Mouse (Mus musculus) erythroblast, embryonic 14.5 days (primary cell): ENCODE data around the gene Epb41. TPM values are rescaled to one million over a fixed set of nuclear protein-coding genes. Genes with fewer than 3 reads are reported as not detected.

Experiments
- H3K27me3 ChIP-seq: 2 replicates; pipeline ENCODE4 v1.6.1; 2012; ENCODE audit warnings: inconsistent platforms; ENCODE audit not compliant: control insufficient read depth
- H3K36me3 ChIP-seq: 2 replicates; pipeline ENCODE4 v1.6.1; 2012; ENCODE audit warnings: mild to moderate bottlenecking, inconsistent platforms; ENCODE audit not compliant: control insufficient read depth
- H3K4me1 ChIP-seq: 2 replicates; pipeline ENCODE4 v1.6.1; 2012; ENCODE audit warnings: inconsistent platforms; ENCODE audit not compliant: control insufficient read depth
- H3K4me3 ChIP-seq: replicated peaks from 2 replicates; pipeline ENCODE3; 2012; ENCODE audit warnings: moderate library complexity, mild to moderate bottlenecking, inconsistent platforms
- H3K9me3 ChIP-seq: 2 replicates; pipeline ENCODE4 v1.6.1; 2012; ENCODE audit warnings: low read length, inconsistent platforms, mixed read lengths; ENCODE audit not compliant: control insufficient read depth
- GATA1 ChIP-seq: IDR thresholded peaks from 2 replicates; pipeline ENCODE4 v1.6.1; 2012; ENCODE audit warnings: low read length, inconsistent platforms, mixed read lengths
- TAL1 ChIP-seq: IDR thresholded peaks from 3 replicates; pipeline ENCODE4 v1.6.1; 2012; ENCODE audit warnings: low read length, inconsistent platforms, mixed read lengths
- polyA plus RNA-seq: library from polyadenylated mRNA; stranded (reverse); fragments of >175 nt; gene quantifications from 2 replicates; pipeline ENCODE4 v1.2.3, GENCODE M21; 2012

Epb41 gene
- polyA plus RNA-seq, 1 experiment, result 120 TPM

DNA sequence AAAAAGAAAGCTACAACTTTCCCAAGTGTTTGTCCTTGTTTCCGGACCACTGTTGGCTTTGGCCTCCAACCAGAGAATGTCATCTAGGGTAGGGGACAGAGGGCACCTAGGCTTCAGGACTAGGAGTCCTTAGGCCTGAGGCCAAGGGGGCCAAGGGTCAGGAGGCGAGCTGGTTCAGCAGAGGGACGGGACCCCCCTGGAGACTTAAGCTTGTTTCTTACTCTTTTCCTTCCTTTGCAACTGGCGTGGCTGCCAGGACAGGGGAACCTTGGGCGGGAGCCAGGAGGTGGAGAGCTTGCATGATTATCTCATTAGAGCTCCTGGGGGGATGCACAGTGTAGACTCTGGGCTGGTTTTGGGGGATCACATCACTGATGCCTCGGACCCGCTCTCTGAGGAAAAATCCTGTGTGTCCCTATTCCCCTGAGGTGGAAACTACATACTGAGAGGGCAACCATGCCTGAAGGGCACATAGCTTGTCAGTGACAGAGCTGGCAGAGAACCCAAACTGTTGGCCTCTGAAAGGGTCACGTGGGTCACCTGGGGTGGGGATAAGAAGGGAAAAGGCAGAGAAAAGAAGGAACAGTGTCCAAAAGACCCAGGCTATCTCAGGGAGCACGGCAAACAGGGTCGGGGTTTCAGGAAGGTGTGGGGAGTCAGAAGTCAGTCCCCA is 8.9 kb downstream of the Epb41 start:
- Histone ChIP-seq H3K4me1 (peaks cover 97% of the 10 kb centered on the region), H3K4me3 (peak overlapping the region; percentile 82), H3K9me3 (no peaks in the 10 kb centered on the region), H3K27me3 (no peaks in the 10 kb centered on the region), H3K36me3 (peaks cover 99% of the 10 kb centered on the region)
- TF ChIP-seq TAL1 (no peak), GATA1 (no peak)

GRCm38 (mm10) chr4:132065578-132065977 is 9.5 kb downstream of the Epb41 start:
- Histone ChIP-seq H3K4me3 (peak overlapping the region; percentile 82), H3K4me1 (peaks cover 97% of the 10 kb centered on the region), H3K27me3 (no peaks in the 10 kb centered on the region), H3K9me3 (no peaks in the 10 kb centered on the region), H3K36me3 (peaks cover 98% of the 10 kb centered on the region)
- TF ChIP-seq GATA1 (no peak), TAL1 (no peak)

- Histone ChIP-seq H3K9me3 (no peaks in the 10 kb centered on the region), H3K27me3 (no peaks in the 10 kb centered on the region), H3K4me1 (peaks cover 97% of the 10 kb centered on the region), H3K36me3 (peaks cover 98% of the 10 kb centered on the region), H3K4me3 (peak overlapping the region; percentile 44)
- no peak for TF ChIP-seq GATA1
- TF ChIP-seq TAL1, result no peak
Observed at GRCm38 (mm10) chr4:132064550-132064949, 10.6 kb downstream of the Epb41 start.

DNA sequence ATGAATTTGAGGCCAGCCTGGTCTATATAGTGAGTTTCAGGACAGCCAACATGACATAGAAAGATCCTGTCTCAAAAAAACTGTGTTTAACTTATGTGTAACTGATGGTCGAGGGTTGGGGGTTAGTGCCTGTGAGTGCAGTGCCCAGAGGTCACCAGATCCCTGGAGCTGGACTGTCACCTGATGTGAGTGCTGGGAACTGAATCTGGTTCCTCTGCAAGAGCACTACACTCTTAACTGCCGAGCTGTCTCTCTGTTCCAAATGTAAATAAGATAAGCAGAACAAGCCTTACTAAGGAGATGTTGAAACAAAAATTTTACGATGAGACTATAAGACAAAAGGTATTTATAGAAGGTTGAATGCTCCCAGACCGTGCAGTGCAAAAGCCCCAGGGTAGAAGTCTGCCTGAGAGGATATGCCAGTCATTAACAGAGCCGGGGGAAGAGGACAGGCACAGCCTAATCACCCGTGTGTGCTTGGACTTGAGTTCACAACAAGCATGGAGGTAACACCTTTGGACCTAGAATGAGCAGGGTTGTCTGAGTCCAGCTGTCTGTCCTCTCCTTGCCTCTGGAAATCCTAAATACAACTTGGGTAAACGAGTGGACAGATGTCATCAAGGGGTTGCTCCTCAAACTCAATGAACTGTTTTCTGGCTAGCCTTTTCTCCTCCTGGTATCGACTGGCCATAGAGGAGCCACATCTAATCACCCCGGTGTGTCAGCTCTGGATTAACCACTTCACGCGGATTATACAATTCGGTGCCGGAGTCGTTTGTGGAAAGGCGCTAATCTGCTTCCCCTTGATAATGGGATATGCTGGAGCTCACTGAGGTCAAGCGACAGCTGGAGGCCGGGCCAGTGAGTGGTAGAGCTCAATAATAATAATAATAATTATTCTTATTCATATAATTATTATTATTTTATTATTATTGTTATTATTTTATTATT is 11.9 kb downstream of the Epb41 start:
- Histone ChIP-seq H3K4me3 (peak overlapping the region; percentile 45), H3K27me3 (no peaks in the 10 kb centered on the region), H3K9me3 (no peaks in the 10 kb centered on the region), H3K4me1 (peaks cover 98% of the 10 kb centered on the region), H3K36me3 (peaks cover 98% of the 10 kb centered on the region)
- TF ChIP-seq GATA1, result no peak
- TF ChIP-seq TAL1, result no peak

DNA sequence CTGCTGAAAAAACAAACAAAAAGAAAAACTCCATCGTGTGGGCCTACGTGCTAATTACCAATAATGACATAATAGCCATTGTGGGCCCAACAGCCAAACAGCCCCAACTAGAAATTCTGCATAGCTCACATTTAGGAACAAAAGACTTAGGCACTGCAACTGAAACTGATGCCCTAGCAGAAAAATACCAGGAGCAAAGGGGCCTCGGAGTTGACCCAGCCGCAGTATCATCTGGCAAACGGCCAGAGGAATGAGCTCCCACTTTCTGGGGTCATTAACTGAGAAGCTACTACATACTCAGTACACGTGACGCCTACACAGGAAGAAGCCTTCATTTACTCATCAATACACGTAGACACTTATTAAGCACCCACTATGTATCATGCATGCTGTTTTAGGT is 12.8 kb downstream of the Epb41 start:
- Histone ChIP-seq H3K9me3 (no peaks in the 10 kb centered on the region), H3K27me3 (no peaks in the 10 kb centered on the region), H3K36me3 (peaks cover 98% of the 10 kb centered on the region), H3K4me3 (peak overlapping the region; percentile 45), H3K4me1 (peaks cover 98% of the 10 kb centered on the region)
- TF ChIP-seq TAL1 (no peak), GATA1 (no peak)

- peaks cover 98% of the 10 kb centered on the region for H3K36me3 ChIP-seq
- peak overlapping the region; percentile 61 for H3K4me3 ChIP-seq
- TF ChIP-seq GATA1, result peak; percentile 89
- TF ChIP-seq TAL1, result peak; percentile 70
- peaks cover 97% of the 10 kb centered on the region for H3K4me1 ChIP-seq
- H3K9me3 ChIP-seq, result no peaks in the 10 kb centered on the region
- no peaks in the 10 kb centered on the region for H3K27me3 ChIP-seq
Observed at GRCm38 (mm10) chr4:132060040-132060832, 14.9 kb downstream of the Epb41 start.

DNA sequence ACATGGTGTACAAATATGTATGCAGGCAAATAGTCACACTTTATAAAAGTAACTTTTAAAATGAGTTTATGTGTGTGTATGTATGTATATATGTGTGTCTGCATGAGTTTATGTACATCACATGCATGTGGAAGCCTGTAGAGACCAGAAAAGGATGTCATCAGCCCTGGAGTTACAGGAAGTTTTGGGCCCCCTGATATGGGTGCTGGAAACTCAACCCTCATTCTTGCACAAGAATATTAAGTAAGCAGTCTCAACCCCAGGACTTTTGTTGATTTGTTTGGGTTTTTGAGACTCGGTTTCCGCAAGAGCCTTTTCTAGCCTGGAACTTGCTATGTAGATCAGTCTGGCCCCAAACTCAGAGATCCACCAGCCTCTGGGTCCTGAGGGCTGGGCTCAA is 15.6 kb downstream of the Epb41 start:
- Histone ChIP-seq H3K4me3 (peak overlapping the region; percentile 61), H3K4me1 (peaks cover 97% of the 10 kb centered on the region), H3K36me3 (peaks cover 98% of the 10 kb centered on the region), H3K27me3 (no peaks in the 10 kb centered on the region), H3K9me3 (no peaks in the 10 kb centered on the region)
- TF ChIP-seq TAL1 (no peak), GATA1 (no peak)

- no peak overlapping the region for H3K4me3 ChIP-seq
- TF ChIP-seq TAL1, result no peak
- TF ChIP-seq GATA1, result no peak
- no peaks in the 10 kb centered on the region for H3K9me3 ChIP-seq
- H3K36me3 ChIP-seq, result peaks cover 98% of the 10 kb centered on the region
- H3K27me3 ChIP-seq, result no peaks in the 10 kb centered on the region
- H3K4me1 ChIP-seq, result peaks cover 90% of the 10 kb centered on the region
Observed at GRCm38 (mm10) chr4:132057311-132057710, 17.8 kb downstream of the Epb41 start.
